Mouse (Mus musculus) forebrain, embryonic 15.5 days (tissue): ENCODE data around the gene Kcnj4. TPM values are rescaled to one million over a fixed set of nuclear protein-coding genes. Genes with fewer than 3 reads are reported as not detected.
A peak's percentile ranks its signal among the peaks of the same experiment; 100 is the strongest.

ENCODE experiments used
- ATAC-seq: fragments of 200-750 bp; cut with Nextera tagmentation; replicated peaks from 2 replicates; pipeline ENCODE4 v1.8.0; 2017; ENCODE audit warnings: mild to moderate bottlenecking, moderate TSS enrichment, moderate library complexity
- H3K27ac ChIP-seq: fragments of 300-500 bp; sonication (generic); replicated peaks from 2 replicates; pipeline ENCODE4 v1.5.1; 2015; ENCODE audit warnings: mild to moderate bottlenecking, inconsistent platforms
- H3K27me3 ChIP-seq: fragments of 300-500 bp; sonication (generic); 2 replicates; pipeline ENCODE4 v1.6.1; 2015; ENCODE audit warnings: inconsistent platforms
- H3K36me3 ChIP-seq: fragments of 300-500 bp; sonication (generic); 2 replicates; pipeline ENCODE4 v1.6.1; 2015; ENCODE audit warnings: mild to moderate bottlenecking, inconsistent platforms
- H3K4me1 ChIP-seq: fragments of 300-500 bp; sonication (generic); 2 replicates; pipeline ENCODE4 v1.6.1; 2015; ENCODE audit warnings: inconsistent platforms
- H3K4me2 ChIP-seq: fragments of 300-500 bp; sonication (generic); replicated peaks from 2 replicates; pipeline ENCODE4 v1.6.1; 2015; ENCODE audit warnings: mild to moderate bottlenecking, inconsistent platforms
- H3K4me3 ChIP-seq: fragments of 300-500 bp; sonication (generic); 2 replicates; pipeline ENCODE4 v1.5.1; 2015; ENCODE audit warnings: mild to moderate bottlenecking, inconsistent platforms
- H3K9ac ChIP-seq: fragments of 300-500 bp; sonication (generic); replicated peaks from 2 replicates; pipeline ENCODE4 v1.6.1; 2015; ENCODE audit warnings: mild to moderate bottlenecking, inconsistent platforms
- H3K9me3 ChIP-seq: fragments of 300-500 bp; sonication (generic); 2 replicates; pipeline ENCODE4 v1.6.1; 2016; ENCODE audit warnings: inconsistent platforms
- WGBS: fragments of 180-500 bp; shearing (Covaris S2); methylation state at CpG from one replicate; pipeline ENCODE4 v1.1.7; 2015; ENCODE audit warnings: mixed read lengths; 5-methylcytosine and 5-hydroxymethylcytosine counted together
- polyA plus RNA-seq: library from polyadenylated mRNA; unstranded; fragments of >200 nt; fragmentation: Nextera tagmentation; extraction: Ambion mirVana; gene quantifications from 2 replicates; pipeline ENCODE4 v1.2.1, GENCODE M21; 2015

The Kcnj4 gene
- polyA plus RNA-seq, 1 experiment from 2014 or later = 0.20 TPM

DNA sequence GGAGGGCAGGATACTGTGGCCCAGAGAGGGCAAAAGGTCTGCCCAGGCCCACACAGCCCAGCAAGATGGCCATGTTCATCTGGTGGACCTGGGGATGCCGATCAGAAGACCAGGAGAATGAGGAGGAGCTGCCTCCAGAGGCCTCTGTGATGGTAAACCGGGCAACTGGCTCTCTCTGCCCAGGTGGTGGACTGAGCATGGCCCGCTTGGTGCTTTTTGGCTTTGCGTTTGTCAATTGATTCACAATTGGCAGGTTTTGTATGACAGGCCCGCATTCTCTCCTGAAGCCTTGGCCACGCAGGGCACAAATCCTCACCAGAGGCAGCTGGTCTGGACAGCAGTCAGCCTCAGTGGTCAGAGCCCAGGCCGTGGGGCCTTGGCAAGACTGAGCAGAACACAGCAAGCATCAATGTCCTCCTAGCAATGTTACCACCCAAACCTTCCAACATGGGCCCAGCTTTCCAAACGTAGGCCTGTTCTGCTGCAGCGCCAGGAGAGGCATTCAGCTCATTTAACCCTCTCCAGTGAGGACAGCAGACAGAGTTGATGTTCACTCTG, 62.0 kb downstream of the Kcnj4 start:
- H3K27me3 ChIP-seq = no peaks in the 10 kb centered on the region
- H3K36me3 ChIP-seq = peaks cover 4% of the 10 kb centered on the region
- H3K27ac ChIP-seq = 0 out of 2 replicates have a peak overlapping the region, but pooled peaks have one; percentile 97
- H3K9ac ChIP-seq = no peak overlapping the region
- WGBS = 77% methylated on average over 9 of the region's 9 CpGs
- H3K4me3 ChIP-seq = peak overlapping the region; percentile 83; the same call in 1 of the 2 replicates
- no peak for ATAC-seq
- no peaks in the 10 kb centered on the region for H3K9me3 ChIP-seq
- H3K4me2 ChIP-seq = 0 out of 2 replicates have a peak overlapping the region, but pooled peaks have one; percentile 90
- peaks cover 40% of the 10 kb centered on the region for H3K4me1 ChIP-seq

DNA sequence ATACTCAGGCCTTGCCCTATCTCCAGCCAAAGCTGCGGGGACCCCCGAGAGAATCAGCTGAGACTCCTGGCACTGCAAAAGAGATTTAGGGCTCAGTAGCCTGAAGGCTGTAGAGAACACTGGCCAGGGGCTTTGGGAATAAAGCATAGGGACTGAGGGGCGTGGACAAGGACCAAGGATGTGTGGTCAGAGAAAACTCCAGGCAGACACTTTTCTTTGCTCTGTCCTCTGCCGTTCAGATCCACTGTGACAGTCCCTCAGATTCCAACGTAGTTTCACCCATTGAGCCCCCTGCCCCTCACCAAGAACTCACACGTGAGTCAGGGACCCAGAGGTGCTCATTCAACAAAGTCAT, 62.8 kb downstream of the Kcnj4 start:
- peak; percentile 39 for ATAC-seq
- Histone ChIP-seq H3K4me3 (peak overlapping the region; percentile 83), H3K4me1 (peaks cover 47% of the 10 kb centered on the region), H3K9me3 (no peaks in the 10 kb centered on the region), H3K4me2 (peak overlapping the region; percentile 90), H3K9ac (peak overlapping the region; percentile 100), H3K27ac (peak overlapping the region; percentile 97), H3K27me3 (no peaks in the 10 kb centered on the region), H3K36me3 (peaks cover 12% of the 10 kb centered on the region)
- WGBS = 2% methylated on average over 6 of the region's 6 CpGs

DNA sequence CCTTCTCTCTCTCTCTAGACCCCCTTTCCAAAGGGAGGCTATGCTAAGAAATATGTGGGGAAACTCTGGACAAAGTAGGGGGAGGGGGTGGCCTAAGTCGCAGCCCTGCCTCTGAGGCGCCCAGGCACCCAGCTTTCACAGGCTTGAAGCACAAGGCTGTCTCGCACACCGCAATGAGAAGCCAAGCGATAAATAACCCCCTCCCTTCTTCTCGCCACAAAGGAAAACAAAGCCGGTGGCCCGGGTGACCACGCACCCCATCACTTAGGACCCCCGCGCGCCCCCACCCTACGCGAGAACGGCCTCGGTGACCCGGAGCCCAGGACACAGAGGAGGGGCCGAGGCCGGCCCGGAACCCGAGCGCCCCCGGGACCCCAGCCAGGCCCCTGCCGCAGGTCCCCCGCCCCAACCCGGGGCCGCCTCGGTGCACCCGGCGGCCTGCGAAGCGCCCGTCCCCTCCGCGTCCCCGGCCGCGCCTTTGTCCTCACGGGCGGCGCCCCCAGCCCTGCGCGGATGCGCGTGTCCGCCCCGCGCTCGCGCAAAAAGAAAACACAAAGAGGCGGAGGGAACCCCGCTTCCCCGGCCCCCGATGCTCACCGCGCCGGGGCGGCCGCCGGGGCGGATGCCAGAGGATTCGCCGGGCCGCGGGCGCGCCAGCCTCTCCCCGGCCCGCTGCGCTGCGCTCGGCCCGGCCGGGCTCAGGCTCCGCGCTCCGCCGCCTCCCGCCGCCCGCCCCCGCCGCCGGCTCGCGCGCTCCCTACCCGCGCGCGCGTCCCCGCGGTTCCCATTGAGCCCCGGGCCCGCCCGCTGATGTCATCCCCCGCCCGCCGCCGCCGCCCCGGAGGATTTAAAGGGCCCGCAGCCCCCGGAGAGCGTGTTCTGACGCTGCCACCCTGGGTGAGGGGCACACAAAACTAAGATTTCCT, 63.4 kb downstream of the Kcnj4 start:
- peak overlapping the region; percentile 83 for H3K4me3 ChIP-seq
- H3K27ac ChIP-seq = peak overlapping the region; percentile 97
- no peaks in the 10 kb centered on the region for H3K27me3 ChIP-seq
- H3K9me3 ChIP-seq = no peaks in the 10 kb centered on the region
- peaks cover 19% of the 10 kb centered on the region for H3K36me3 ChIP-seq
- H3K4me2 ChIP-seq = peak overlapping the region; percentile 90
- ATAC-seq = peak; percentile 74
- WGBS = under 1% methylated on average over 72 of the region's 107 CpGs
- H3K4me1 ChIP-seq = peaks cover 54% of the 10 kb centered on the region
- H3K9ac ChIP-seq = peak overlapping the region; percentile 100

DNA sequence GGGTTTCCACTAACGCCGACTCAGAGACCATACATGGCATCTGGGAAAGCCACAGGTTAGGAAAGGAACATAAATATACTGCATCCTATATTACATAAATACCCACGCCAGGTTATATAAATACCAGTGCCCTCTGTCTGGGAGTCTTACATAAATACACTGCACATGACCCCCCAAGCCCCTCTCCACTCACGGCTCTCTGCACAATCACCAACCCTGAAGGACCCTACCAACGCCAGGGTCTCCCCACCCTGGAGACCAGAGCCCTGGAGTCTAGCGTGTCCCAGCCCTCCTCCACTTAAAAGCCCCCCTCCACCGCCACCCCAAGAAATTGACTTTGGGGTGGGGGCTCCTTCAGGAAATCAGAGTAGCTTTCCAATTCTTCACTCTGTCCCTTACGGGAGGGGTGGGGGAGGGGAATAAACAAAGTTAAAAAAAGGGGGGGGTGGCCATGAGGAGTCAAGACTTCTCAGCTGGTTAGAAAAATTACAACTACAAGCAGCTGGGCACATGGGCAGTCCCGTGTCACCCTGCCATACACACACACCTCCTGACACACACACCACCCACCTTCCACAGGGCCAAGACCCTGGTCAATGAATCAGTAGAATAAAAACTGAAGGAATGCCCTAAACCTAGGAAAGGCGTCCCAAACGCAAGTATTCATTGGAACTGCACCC, 64.2 kb downstream of the Kcnj4 start:
- peaks cover 25% of the 10 kb centered on the region for H3K36me3 ChIP-seq
- peak overlapping the region; percentile 97 for H3K27ac ChIP-seq
- H3K27me3 ChIP-seq = no peaks in the 10 kb centered on the region
- WGBS = 8% methylated on average over 11 of the region's 11 CpGs
- H3K4me2 ChIP-seq = peak overlapping the region; percentile 90
- peak overlapping the region; percentile 100 for H3K9ac ChIP-seq
- no peaks in the 10 kb centered on the region for H3K9me3 ChIP-seq
- peak overlapping the region; percentile 83 for H3K4me3 ChIP-seq
- H3K4me1 ChIP-seq = peaks cover 62% of the 10 kb centered on the region
- peak; percentile 45 for ATAC-seq

- H3K27me3 ChIP-seq = no peaks in the 10 kb centered on the region
- peaks cover 31% of the 10 kb centered on the region for H3K36me3 ChIP-seq
- peak overlapping the region; percentile 83 for H3K4me3 ChIP-seq
- peak overlapping the region; percentile 100 for H3K9ac ChIP-seq
- H3K27ac ChIP-seq = no peak overlapping the region; the same call in 1 of the 2 replicates
- H3K9me3 ChIP-seq = no peaks in the 10 kb centered on the region
- no peak for ATAC-seq
- peaks cover 67% of the 10 kb centered on the region for H3K4me1 ChIP-seq
- H3K4me2 ChIP-seq = peak overlapping the region; percentile 90
- WGBS = 35% methylated on average over 4 of the region's 4 CpGs
Measured at GRCm38 (mm10) chr15:79440223-79440622, 64.8 kb downstream of the Kcnj4 start.

- ATAC-seq = no peak
Measured at GRCm38 (mm10) chr15:79439386-79439785, 65.7 kb downstream of the Kcnj4 start.

DNA sequence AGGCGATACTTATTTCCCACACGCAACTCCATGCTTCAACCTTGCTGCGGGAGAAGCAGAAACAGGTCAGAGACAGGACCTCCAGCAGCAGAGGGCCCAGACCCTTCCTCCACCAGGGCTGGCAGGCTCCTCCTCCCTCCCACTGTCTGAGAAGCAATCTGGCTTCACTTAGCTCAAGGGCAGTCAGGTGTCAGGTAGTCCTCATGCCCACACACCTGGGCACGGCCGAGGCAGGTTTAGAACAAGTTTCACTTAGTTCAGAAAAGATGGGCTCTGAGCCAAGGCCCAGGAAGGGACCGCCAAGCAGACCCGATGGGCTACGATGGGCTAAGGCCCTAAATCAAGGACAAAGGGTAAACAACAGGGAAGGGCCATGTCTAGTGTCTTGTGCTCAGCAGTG, 66.2 kb downstream of the Kcnj4 start:
- H3K4me2 ChIP-seq = peak overlapping the region; percentile 90
- no peak overlapping the region for H3K27ac ChIP-seq
- no peak overlapping the region for H3K4me3 ChIP-seq
- ATAC-seq = no peak
- H3K36me3 ChIP-seq = peaks cover 45% of the 10 kb centered on the region
- H3K4me1 ChIP-seq = peaks cover 70% of the 10 kb centered on the region
- H3K27me3 ChIP-seq = no peaks in the 10 kb centered on the region
- H3K9me3 ChIP-seq = no peaks in the 10 kb centered on the region
- WGBS = 80% methylated on average over 8 of the region's 8 CpGs
- H3K9ac ChIP-seq = no peak overlapping the region

More at GRCm38 (mm10) chr15:79439386-79439785, 65.7 kb downstream of the Kcnj4 start:
- H3K4me1 ChIP-seq = peaks cover 70% of the 10 kb centered on the region
- WGBS = 83% methylated on average over 4 of the region's 4 CpGs
- H3K4me2 ChIP-seq = peak overlapping the region; percentile 90
- peak overlapping the region; percentile 83 for H3K4me3 ChIP-seq
- peaks cover 40% of the 10 kb centered on the region for H3K36me3 ChIP-seq
- H3K9me3 ChIP-seq = no peaks in the 10 kb centered on the region
- H3K9ac ChIP-seq = peak overlapping the region; percentile 100; the same call in 1 of the 2 replicates
- H3K27me3 ChIP-seq = no peaks in the 10 kb centered on the region
- no peak overlapping the region for H3K27ac ChIP-seq

DNA sequence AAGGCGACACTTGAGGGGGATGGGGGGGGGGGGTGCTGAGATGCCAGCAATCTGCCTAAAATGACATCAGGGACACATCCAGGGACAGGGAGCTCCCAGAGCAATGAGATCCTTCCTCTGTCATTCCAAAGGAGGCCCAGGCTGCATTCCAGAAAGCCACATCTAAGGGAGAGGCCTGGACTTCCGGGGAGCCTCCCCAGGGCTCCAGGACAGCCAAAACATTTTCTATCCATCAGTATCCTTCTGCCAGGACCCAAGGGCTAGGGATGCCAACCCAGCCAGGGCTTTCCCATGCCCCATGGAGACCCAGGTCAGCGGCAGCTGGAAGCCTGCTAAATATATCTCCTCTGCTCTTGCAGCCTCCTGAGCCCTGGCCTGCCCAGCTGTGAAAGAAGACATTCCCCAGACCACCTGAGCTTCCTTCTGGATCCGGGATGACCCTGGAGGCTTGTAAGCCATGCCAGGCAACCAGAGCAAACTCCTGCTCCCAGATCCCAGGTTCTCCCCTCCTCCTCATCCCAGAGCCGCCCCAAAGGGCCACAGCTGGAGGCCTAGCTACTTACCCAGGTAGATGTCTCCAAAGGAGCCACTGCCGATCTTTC, 66.7 kb downstream of the Kcnj4 start:
- no peak overlapping the region for H3K27ac ChIP-seq
- WGBS = 83% methylated on average over 6 of the region's 6 CpGs
- ATAC-seq = no peak
- peak overlapping the region; percentile 90 for H3K4me2 ChIP-seq
- no peak overlapping the region for H3K9ac ChIP-seq
- no peak overlapping the region for H3K4me3 ChIP-seq
- peaks cover 70% of the 10 kb centered on the region for H3K4me1 ChIP-seq
- H3K9me3 ChIP-seq = no peaks in the 10 kb centered on the region
- H3K36me3 ChIP-seq = peaks cover 48% of the 10 kb centered on the region
- H3K27me3 ChIP-seq = no peaks in the 10 kb centered on the region

GRCm38 (mm10) chr15:79437541-79438208, 67.4 kb downstream of the Kcnj4 start:
- Histone ChIP-seq H3K36me3 (peaks cover 48% of the 10 kb centered on the region), H3K4me1 (peaks cover 63% of the 10 kb centered on the region)

DNA sequence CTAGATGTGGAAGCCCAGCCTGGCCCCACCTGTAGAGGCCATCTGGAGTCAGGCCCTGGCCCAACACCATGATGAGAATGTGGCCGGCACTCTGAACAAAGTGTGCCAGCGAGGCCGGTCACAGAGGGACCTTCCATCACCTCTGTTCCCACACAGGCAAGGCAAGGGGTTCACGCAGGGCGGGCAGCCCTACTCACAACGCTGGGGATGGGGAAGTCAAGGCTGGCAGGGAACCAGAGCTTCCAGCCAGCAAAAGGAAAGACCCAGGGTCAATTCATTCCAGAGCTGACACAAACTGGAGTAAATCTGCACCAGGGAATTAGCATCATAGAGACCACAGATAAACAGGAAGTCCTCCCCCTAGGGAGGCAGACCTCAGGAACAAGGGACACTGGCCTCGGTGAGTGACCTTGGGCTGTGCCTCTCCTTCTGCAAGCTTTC, 68.5 kb downstream of the Kcnj4 start:
- Histone ChIP-seq H3K36me3 (peaks cover 53% of the 10 kb centered on the region), H3K9me3 (no peaks in the 10 kb centered on the region), H3K4me3 (no peak overlapping the region), H3K9ac (no peak overlapping the region), H3K4me2 (no peak overlapping the region), H3K27ac (no peak overlapping the region), H3K4me1 (peaks cover 57% of the 10 kb centered on the region), H3K27me3 (no peaks in the 10 kb centered on the region)
- WGBS = 68% methylated on average over 7 of the region's 7 CpGs
- no peak for ATAC-seq

More at GRCm38 (mm10) chr15:79437541-79438208, 67.4 kb downstream of the Kcnj4 start:
- no peaks in the 10 kb centered on the region for H3K9me3 ChIP-seq
- WGBS = 94% methylated on average over 12 of the region's 12 CpGs
- H3K4me2 ChIP-seq = no peak overlapping the region; the same call in 1 of the 2 replicates
- no peaks in the 10 kb centered on the region for H3K27me3 ChIP-seq
- H3K9ac ChIP-seq = no peak overlapping the region
- ATAC-seq = no peak
- H3K27ac ChIP-seq = no peak overlapping the region
- H3K4me3 ChIP-seq = no peak overlapping the region

DNA sequence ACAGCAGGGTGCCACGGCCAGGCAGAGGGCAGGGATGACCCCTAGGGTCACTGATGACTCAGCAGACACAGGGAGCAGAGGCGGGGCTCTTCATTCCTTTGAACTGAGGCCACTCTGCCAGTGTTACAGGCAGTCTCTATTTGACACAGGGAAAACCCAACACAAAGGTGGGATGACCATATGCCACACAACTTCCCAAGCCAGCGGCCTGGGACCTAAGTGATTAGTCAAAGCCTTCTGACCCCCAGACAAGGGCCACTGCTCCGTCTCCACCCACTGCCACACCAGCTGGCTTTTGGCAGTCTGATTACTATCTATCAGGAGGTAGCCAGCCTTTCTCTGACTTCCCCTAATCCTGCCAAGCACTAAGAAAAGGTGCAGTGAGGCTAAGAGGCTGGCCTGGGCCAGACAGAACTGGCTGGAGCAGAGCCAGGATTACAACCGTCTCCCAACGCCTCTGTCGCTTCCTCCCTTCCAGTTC, 69.8 kb downstream of the Kcnj4 start:
- H3K27me3 ChIP-seq = no peaks in the 10 kb centered on the region
- H3K36me3 ChIP-seq = peaks cover 65% of the 10 kb centered on the region
- no peak overlapping the region for H3K4me2 ChIP-seq
- H3K9me3 ChIP-seq = no peaks in the 10 kb centered on the region
- H3K4me1 ChIP-seq = peaks cover 51% of the 10 kb centered on the region
- H3K4me3 ChIP-seq = no peak overlapping the region
- no peak overlapping the region for H3K27ac ChIP-seq
- 34% methylated on average over 7 of the region's 7 CpGs for WGBS
- no peak overlapping the region for H3K9ac ChIP-seq
- ATAC-seq = no peak
